Mouse (Mus musculus) intestine, embryonic 14.5 days (tissue): ENCODE data around the gene Ankrd1. TPM values are rescaled to one million over a fixed set of nuclear protein-coding genes. Genes with fewer than 3 reads are reported as not detected.

Experiments
- ATAC-seq: fragments of 200-750 bp; cut with Nextera tagmentation; replicated peaks from 2 replicates; pipeline ENCODE4 v1.8.0; 2017; ENCODE audit warnings: low read depth, moderate number of reproducible peaks, moderate TSS enrichment, moderate library complexity; ENCODE audit not compliant: low FRiP score, low TSS enrichment
- DNase-seq: peaks from one replicate; pipeline ENCODE4 v3.0.0-alpha.2; 2018; ENCODE audit warnings: low spot score
- H3K27ac ChIP-seq: fragments of 300-500 bp; sonication (generic); 2 replicates; pipeline ENCODE4 v1.5.1; 2014; ENCODE audit warnings: low read depth, mild to moderate bottlenecking, control low read depth
- H3K27me3 ChIP-seq: fragments of 300-500 bp; sonication (generic); replicated peaks from 2 replicates; pipeline ENCODE4 v1.6.1; 2014; ENCODE audit warnings: low read length, control low read depth; ENCODE audit not compliant: control insufficient read depth, insufficient read depth
- H3K36me3 ChIP-seq: fragments of 300-500 bp; sonication (generic); 2 replicates; pipeline ENCODE4 v1.6.1; 2014; ENCODE audit warnings: low read length, control low read depth; ENCODE audit not compliant: control insufficient read depth, insufficient read depth
- H3K4me1 ChIP-seq: fragments of 300-500 bp; sonication (generic); replicated peaks from 2 replicates; pipeline ENCODE4 v1.6.1; 2014; ENCODE audit warnings: low read length, control low read depth, mixed read lengths; ENCODE audit not compliant: control insufficient read depth, insufficient read depth
- H3K4me2 ChIP-seq: fragments of 300-500 bp; sonication (generic); 2 replicates; pipeline ENCODE4 v1.6.1; 2014; ENCODE audit warnings: low read length
- H3K4me3 ChIP-seq: fragments of 300-500 bp; sonication (generic); 2 replicates; pipeline ENCODE4 v1.5.1; 2014; ENCODE audit warnings: low read depth, low read length, control low read depth, mixed read lengths
- H3K9ac ChIP-seq: fragments of 300-500 bp; sonication (generic); 2 replicates; pipeline ENCODE4 v1.6.1; 2014; ENCODE audit warnings: mild to moderate bottlenecking, low read length
- H3K9me3 ChIP-seq: fragments of 300-500 bp; sonication (generic); 2 replicates; pipeline ENCODE4 v1.6.1; 2016; ENCODE audit warnings: low read length, control low read depth; ENCODE audit not compliant: control insufficient read depth
- WGBS: fragments of 180-500 bp; shearing (Covaris S2); extraction: QIAGEN DNeasy Blood & Tissue Kit; methylation state at CpG from one replicate; pipeline ENCODE4 v1.1.7; 2014; 5-methylcytosine and 5-hydroxymethylcytosine counted together
- polyA plus RNA-seq: library from polyadenylated mRNA; unstranded; fragments of >200 nt; fragmentation: Nextera tagmentation; extraction: Ambion mirVana; gene quantifications from 2 replicates; pipeline ENCODE4 v1.2.1, GENCODE M21; 2014

The Ankrd1 gene
- polyA plus RNA-seq, 1 experiment from 2014 or later, result not detected

DNA sequence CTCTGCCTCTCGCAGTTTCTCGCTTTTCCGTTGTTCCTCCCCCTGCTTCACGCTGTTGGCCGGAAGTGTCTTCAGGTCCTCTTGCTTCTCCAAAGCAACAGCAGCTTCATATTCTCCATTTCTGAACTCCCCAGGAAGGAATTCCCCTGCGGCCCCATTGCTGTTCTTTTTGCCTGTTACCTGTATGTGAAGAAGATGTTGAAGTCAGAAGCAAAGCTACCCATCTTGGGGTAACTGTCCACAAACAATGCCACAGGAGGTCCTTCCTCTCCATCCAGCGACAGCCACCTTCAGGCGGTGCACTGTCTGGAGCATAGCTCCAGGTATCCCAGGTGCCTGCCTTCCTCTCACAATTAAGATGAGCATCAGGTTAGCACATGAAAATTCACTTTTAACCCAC, 680 bp downstream of the Ankrd1 start:
- Histone ChIP-seq H3K4me2 (no peak overlapping the region), H3K4me1 (no peaks in the 10 kb centered on the region), H3K36me3 (no peaks in the 10 kb centered on the region), H3K9me3 (peaks cover 8% of the 10 kb centered on the region; the same call in 1 of the 2 replicates), H3K27ac (no peak overlapping the region), H3K4me3 (no peak overlapping the region), H3K9ac (no peak overlapping the region), H3K27me3 (no peaks in the 10 kb centered on the region)
- WGBS, result 84% methylated on average over 8 of the region's 8 CpGs
- ATAC-seq (no peak), DNase-seq (no peak)

- no peak overlapping the region for H3K4me2 ChIP-seq
Observed at GRCm38 (mm10) chr19:36116185-36116584, 3.7 kb downstream of the Ankrd1 start.

DNA sequence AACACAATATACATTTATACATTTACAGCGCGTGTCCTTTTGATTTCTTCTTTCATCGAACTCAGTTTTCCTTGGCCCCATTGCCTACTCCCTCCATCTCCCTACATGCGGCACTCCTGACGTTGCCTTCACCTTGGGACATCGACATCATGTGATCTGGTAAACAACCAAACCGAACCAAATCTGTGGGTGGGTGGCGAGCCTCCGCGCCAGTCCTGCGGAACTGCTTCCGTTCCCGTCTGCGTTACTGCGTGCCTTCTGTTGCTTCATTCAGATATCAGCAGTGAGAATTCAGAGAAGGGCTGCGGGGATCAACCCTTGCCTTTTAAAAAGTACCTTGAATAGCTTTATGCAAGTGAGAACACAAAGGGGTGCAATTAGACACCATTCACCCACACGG, 7.9 kb downstream of the Ankrd1 start:
- Histone ChIP-seq H3K9ac (no peak overlapping the region), H3K4me2 (no peak overlapping the region)

More at GRCm38 (mm10) chr19:36116185-36116584, 3.7 kb downstream of the Ankrd1 start:
- ATAC-seq (no peak), DNase-seq (no peak)
- Histone ChIP-seq H3K36me3 (no peaks in the 10 kb centered on the region), H3K27me3 (no peaks in the 10 kb centered on the region), H3K27ac (no peak overlapping the region), H3K9ac (no peak overlapping the region), H3K4me1 (no peaks in the 10 kb centered on the region), H3K4me3 (no peak overlapping the region), H3K9me3 (no peaks in the 10 kb centered on the region)
- 85% methylated on average over 4 of the region's 4 CpGs for WGBS

GRCm38 (mm10) chr19:36111054-36111895, 8.6 kb downstream of the Ankrd1 start:
- DNase-seq (peak; percentile 55), ATAC-seq (no peak)

More for the DNA sequence above, 7.9 kb downstream of the Ankrd1 start:
- no peak overlapping the region for H3K27ac ChIP-seq
- H3K36me3 ChIP-seq, result no peaks in the 10 kb centered on the region
- H3K9me3 ChIP-seq, result no peaks in the 10 kb centered on the region
- no peaks in the 10 kb centered on the region for H3K27me3 ChIP-seq
- no peaks in the 10 kb centered on the region for H3K4me1 ChIP-seq
- ATAC-seq, result no peak
- no peak overlapping the region for H3K4me3 ChIP-seq
- no peak for DNase-seq
- WGBS, result 60% methylated on average over 17 of the region's 17 CpGs

GRCm38 (mm10) chr19:36110465-36110864, 9.4 kb downstream of the Ankrd1 start:
- H3K4me2 ChIP-seq, result no peak overlapping the region
- ATAC-seq (no peak), DNase-seq (no peak)
- H3K4me1 ChIP-seq, result no peaks in the 10 kb centered on the region
- H3K36me3 ChIP-seq, result peaks cover 4% of the 10 kb centered on the region; the same call in 1 of the 2 replicates
- H3K9ac ChIP-seq, result no peak overlapping the region
- WGBS, result 45% methylated on average over 7 of the region's 7 CpGs
- no peaks in the 10 kb centered on the region for H3K9me3 ChIP-seq
- no peaks in the 10 kb centered on the region for H3K27me3 ChIP-seq
- H3K4me3 ChIP-seq, result no peak overlapping the region
- H3K27ac ChIP-seq, result no peak overlapping the region

More at GRCm38 (mm10) chr19:36111054-36111895, 8.6 kb downstream of the Ankrd1 start:
- Histone ChIP-seq H3K4me3 (no peak overlapping the region), H3K36me3 (no peaks in the 10 kb centered on the region), H3K27me3 (no peaks in the 10 kb centered on the region), H3K4me1 (no peaks in the 10 kb centered on the region), H3K9ac (no peak overlapping the region), H3K9me3 (no peaks in the 10 kb centered on the region), H3K27ac (no peak overlapping the region), H3K4me2 (no peak overlapping the region)
- 36% methylated on average over 7 of the region's 7 CpGs for WGBS

DNA sequence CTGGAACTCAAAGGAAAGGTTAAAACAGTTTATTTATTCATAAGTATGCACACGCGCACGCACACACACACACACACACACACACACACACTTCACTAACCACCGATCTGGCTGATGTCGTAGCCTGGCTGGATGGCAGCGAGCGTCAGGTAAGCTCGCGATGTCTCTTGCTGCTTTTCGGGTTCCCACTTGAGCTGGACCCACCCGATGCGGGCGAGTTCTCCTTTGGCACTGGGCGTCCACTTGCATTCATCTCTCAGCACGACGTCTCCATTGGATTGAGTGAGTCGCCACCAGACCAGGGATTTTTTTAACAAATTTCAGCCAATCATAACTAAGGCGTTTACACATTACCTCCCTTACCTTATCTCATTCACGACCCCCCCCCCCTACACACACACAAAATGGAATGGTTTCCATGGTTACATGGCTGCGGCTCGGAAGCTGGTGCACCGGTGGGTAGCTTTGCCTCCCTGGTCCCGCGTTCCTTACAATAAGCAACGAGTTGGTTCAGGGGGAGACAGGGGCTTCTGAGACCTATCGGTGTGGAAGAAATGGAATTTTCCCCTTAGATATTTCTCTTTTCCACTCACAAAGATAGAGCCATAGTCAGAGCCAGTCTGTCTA, 10.5 kb downstream of the Ankrd1 start:
- Histone ChIP-seq H3K4me3 (no peak overlapping the region), H3K4me2 (no peak overlapping the region), H3K4me1 (no peaks in the 10 kb centered on the region), H3K9me3 (no peaks in the 10 kb centered on the region), H3K36me3 (peaks cover 4% of the 10 kb centered on the region; the same call in 1 of the 2 replicates), H3K27ac (no peak overlapping the region), H3K9ac (no peak overlapping the region), H3K27me3 (no peaks in the 10 kb centered on the region)
- ATAC-seq, result no peak
- DNase-seq, result no peak
- WGBS, result 77% methylated on average over 26 of the region's 26 CpGs

- peaks cover 53% of the 10 kb centered on the region for H3K36me3 ChIP-seq
Observed at GRCm38 (mm10) chr19:36103909-36104308, 16.0 kb downstream of the Ankrd1 start.

GRCm38 (mm10) chr19:36098916-36099315, 21.0 kb downstream of the Ankrd1 start:
- DNase-seq, result no peak
- H3K9me3 ChIP-seq, result no peaks in the 10 kb centered on the region
- peaks cover 89% of the 10 kb centered on the region for H3K36me3 ChIP-seq
- H3K27me3 ChIP-seq, result no peaks in the 10 kb centered on the region
- H3K4me2 ChIP-seq, result no peak overlapping the region
- no peak overlapping the region for H3K4me3 ChIP-seq
- WGBS, result 92% methylated on average over 7 of the region's 7 CpGs
- no peak overlapping the region for H3K9ac ChIP-seq
- no peak for ATAC-seq
- no peak overlapping the region for H3K27ac ChIP-seq
- H3K4me1 ChIP-seq, result no peaks in the 10 kb centered on the region

More at GRCm38 (mm10) chr19:36103909-36104308, 16.0 kb downstream of the Ankrd1 start:
- no peak overlapping the region for H3K4me2 ChIP-seq
- WGBS, result 86% methylated on average over 5 of the region's 5 CpGs
- H3K9ac ChIP-seq, result no peak overlapping the region
- H3K27me3 ChIP-seq, result no peaks in the 10 kb centered on the region
- H3K27ac ChIP-seq, result no peak overlapping the region
- ATAC-seq (no peak), DNase-seq (no peak)
- H3K4me3 ChIP-seq, result no peak overlapping the region
- no peaks in the 10 kb centered on the region for H3K4me1 ChIP-seq
- no peaks in the 10 kb centered on the region for H3K9me3 ChIP-seq
